Mouse (Mus musculus): ENCODE results near the gene Rbp1. TPM values are rescaled to one million over a fixed set of nuclear protein-coding genes. Genes with fewer than 3 reads are reported as not detected.

The Rbp1 gene
- polyA plus RNA-seq, 1 experiment from 2014 or later = 45.7 TPM

DNA sequence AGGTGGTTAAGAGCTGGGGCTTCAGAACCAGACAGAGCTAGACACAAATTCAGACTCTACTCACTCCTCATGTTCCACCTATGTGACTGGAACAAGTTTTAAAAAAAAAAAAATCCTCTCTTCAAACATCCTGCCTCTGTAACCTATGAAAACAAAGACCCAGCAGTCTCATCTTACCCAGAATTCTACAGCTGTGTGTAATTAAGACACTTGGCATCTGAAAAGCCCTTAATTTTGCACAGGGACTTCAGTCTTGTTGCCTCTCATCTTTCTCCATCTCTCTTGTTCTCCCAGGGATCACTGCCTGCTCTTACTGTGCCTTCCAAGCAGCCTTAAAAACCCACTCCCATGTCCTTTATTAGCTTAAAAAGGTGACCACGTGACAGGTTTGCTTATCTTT is 2.1 kb upstream of the Rbp1 start:
- 40% methylated on average over 1 of the region's 1 CpGs for WGBS
- ATAC-seq (ENCODE audit: low FRiP score, low TSS enrichment) (no peak), DNase-seq (ENCODE audit: low spot score) (no peak)
- no peak overlapping the region for H3K4me2 ChIP-seq (replicated peaks; ENCODE audit: low read depth)
- no peaks in the 10 kb centered on the region for H3K27me3 ChIP-seq (ENCODE audit: control insufficient read depth, insufficient read depth, low read length)
- no peaks in the 10 kb centered on the region for H3K36me3 ChIP-seq (ENCODE audit: control insufficient read depth, insufficient read depth, low read length)
- H3K27ac ChIP-seq (replicated peaks) = no peak overlapping the region
- H3K9ac ChIP-seq (ENCODE audit: low read length) = no peak overlapping the region
- H3K4me3 ChIP-seq (ENCODE audit: low read depth, low read length) = no peak overlapping the region
- H3K4me1 ChIP-seq (replicated peaks; ENCODE audit: control insufficient read depth, insufficient read depth) = no peaks in the 10 kb centered on the region
- TF ChIP-seq CTCF (IDR thresholded peaks at IDR 0.05; ENCODE audit: low read depth) (no peak), EP300 (optimal IDR thresholded peaks at IDR 0.05) (no peak)
- H3K9me3 ChIP-seq (ENCODE audit: control insufficient read depth, low read length) = no peaks in the 10 kb centered on the region

DNA sequence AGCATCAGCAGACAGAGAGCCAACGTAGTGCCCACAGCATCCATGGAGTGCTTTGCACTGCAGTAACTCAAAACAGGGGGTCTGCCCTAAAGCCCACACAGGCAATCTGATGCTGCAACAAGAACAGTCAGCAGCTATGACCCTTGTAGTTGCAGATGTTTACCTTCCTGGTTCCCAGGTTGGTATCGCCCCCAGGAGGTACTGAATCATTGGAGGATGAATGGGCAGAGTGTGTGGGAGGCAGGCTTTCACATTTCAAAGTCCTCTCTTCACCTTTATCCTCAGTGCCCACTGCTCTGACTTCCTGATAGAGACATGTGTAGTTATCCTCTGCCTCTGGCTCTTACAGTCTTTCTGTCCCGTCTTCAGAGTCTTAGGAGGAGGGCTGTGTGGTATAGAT is 858 bp upstream of the Rbp1 start:
- 57% methylated on average over 3 of the region's 3 CpGs for WGBS
- TF ChIP-seq CTCF (IDR thresholded peaks at IDR 0.05; ENCODE audit: low read depth) (no peak), EP300 (optimal IDR thresholded peaks at IDR 0.05) (no peak)
- H3K36me3 ChIP-seq (ENCODE audit: control insufficient read depth, insufficient read depth, low read length) = no peaks in the 10 kb centered on the region
- DNase-seq (ENCODE audit: low spot score) = no peak
- H3K9ac ChIP-seq (ENCODE audit: low read length) = no peak overlapping the region
- H3K27me3 ChIP-seq (ENCODE audit: control insufficient read depth, insufficient read depth, low read length) = no peaks in the 10 kb centered on the region
- no peak for ATAC-seq (ENCODE audit: low FRiP score, low TSS enrichment)
- no peaks in the 10 kb centered on the region for H3K9me3 ChIP-seq (ENCODE audit: control insufficient read depth, low read length)
- H3K27ac ChIP-seq (replicated peaks) = no peak overlapping the region
- no peaks in the 10 kb centered on the region; the same call in 1 of the 2 replicates for H3K4me1 ChIP-seq (replicated peaks; ENCODE audit: control insufficient read depth, insufficient read depth)
- H3K4me3 ChIP-seq (ENCODE audit: low read depth, low read length) = no peak overlapping the region
- H3K4me2 ChIP-seq (replicated peaks; ENCODE audit: low read depth) = no peak overlapping the region

DNA sequence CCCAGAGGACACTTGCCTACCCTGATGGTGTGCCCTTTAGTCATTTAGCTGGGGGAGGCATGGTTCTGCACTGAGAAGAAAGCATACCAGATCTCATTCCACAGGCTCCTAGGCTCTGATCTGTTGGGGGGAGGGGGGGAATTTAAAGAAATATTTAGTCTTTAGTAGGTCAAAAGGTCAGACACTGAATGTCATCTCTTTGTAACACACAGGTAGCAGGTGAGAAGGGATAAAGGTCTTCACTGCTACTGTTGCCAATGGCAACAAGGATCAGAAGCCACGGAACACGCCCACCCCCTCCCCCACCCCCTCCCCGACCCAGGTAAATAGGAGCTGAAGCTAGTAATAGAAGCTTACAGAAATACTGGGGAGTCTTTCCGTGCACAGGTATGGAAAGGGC is 930 bp downstream of the Rbp1 start:
- H3K9ac ChIP-seq (ENCODE audit: low read length) = no peak overlapping the region
- peaks cover 1% of the 10 kb centered on the region; the same call in 1 of the 2 replicates for H3K4me1 ChIP-seq (replicated peaks; ENCODE audit: control insufficient read depth, insufficient read depth)
- H3K27ac ChIP-seq (replicated peaks) = no peak overlapping the region
- H3K4me3 ChIP-seq (ENCODE audit: low read depth, low read length) = no peak overlapping the region
- ATAC-seq (ENCODE audit: low FRiP score, low TSS enrichment) (no peak), DNase-seq (ENCODE audit: low spot score) (no peak)
- no peak overlapping the region for H3K4me2 ChIP-seq (replicated peaks; ENCODE audit: low read depth)
- no peaks in the 10 kb centered on the region for H3K27me3 ChIP-seq (ENCODE audit: control insufficient read depth, insufficient read depth, low read length)
- no peaks in the 10 kb centered on the region for H3K36me3 ChIP-seq (ENCODE audit: control insufficient read depth, insufficient read depth, low read length)
- H3K9me3 ChIP-seq (ENCODE audit: control insufficient read depth, low read length) = no peaks in the 10 kb centered on the region
- WGBS = 25% methylated on average over 4 of the region's 4 CpGs
- TF ChIP-seq EP300 (optimal IDR thresholded peaks at IDR 0.05) (no peak), CTCF (IDR thresholded peaks at IDR 0.05; ENCODE audit: low read depth) (no peak)

DNA sequence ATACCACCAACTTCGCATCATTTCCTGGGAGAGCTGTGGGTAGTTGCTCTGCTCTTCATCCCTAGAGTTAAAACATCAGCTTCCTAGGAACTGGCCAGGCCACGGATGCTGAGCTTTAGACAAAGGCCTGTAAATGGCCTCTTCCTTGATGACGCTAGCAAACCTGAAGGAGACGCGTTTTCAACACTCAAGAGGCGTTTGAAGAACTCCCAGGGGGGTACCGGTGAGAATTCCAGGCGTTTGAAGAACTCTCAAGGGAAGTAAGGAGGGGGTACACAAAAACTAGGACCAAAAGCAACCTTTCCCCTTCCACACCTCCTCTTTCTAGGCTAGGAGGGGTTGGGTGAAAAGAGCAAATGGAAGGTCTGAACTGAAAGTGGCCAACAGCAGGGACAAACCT is 1.5 kb downstream of the Rbp1 start:
- H3K4me2 ChIP-seq (replicated peaks; ENCODE audit: low read depth) = peak overlapping the region; percentile 85

DNA sequence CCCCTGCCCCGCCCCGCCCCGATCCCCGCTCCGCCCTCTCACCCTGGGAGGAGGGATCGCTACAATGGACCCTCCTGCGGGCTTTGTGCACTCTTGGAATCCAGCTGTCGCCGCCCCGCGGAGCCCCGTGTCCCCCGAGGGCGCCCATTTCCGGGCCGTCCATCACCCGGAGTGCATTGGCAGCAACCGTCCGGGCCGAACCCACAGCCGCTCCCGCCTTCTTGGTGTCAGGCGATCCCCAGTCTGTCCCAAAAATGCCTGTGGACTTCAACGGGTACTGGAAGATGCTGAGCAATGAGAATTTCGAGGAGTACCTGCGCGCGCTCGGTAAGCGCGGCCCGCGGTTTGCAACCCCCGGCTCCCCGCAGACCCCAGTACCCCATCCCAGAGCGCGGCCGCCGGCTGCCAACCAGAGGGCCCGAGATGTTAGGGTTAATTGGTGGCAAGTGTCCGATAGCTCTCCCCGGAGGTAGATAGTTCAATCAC is 2.0 kb downstream of the Rbp1 start:
- H3K27ac ChIP-seq (replicated peaks) = peak overlapping the region; percentile 75
- H3K36me3 ChIP-seq (ENCODE audit: control insufficient read depth, insufficient read depth, low read length) = no peaks in the 10 kb centered on the region
- peak; percentile 69 for ATAC-seq (ENCODE audit: low FRiP score, low TSS enrichment)
- H3K9ac ChIP-seq (ENCODE audit: low read length) = peak overlapping the region; percentile 74
- peak; percentile 60 for DNase-seq (ENCODE audit: low spot score)
- no peaks in the 10 kb centered on the region for H3K9me3 ChIP-seq (ENCODE audit: control insufficient read depth, low read length)
- under 1% methylated on average over 42 of the region's 42 CpGs for WGBS
- no peaks in the 10 kb centered on the region for H3K27me3 ChIP-seq (ENCODE audit: control insufficient read depth, insufficient read depth, low read length)
- TF ChIP-seq CTCF (IDR thresholded peaks at IDR 0.05; ENCODE audit: low read depth) (no peak), EP300 (optimal IDR thresholded peaks at IDR 0.05) (no peak)
- H3K4me2 ChIP-seq (replicated peaks; ENCODE audit: low read depth) = peak overlapping the region; percentile 85
- H3K4me1 ChIP-seq (replicated peaks; ENCODE audit: control insufficient read depth, insufficient read depth) = peaks cover 8% of the 10 kb centered on the region
- peak overlapping the region; percentile 58 for H3K4me3 ChIP-seq (ENCODE audit: low read depth, low read length)

More for the DNA sequence above, 1.5 kb downstream of the Rbp1 start:
- 9% methylated on average over 8 of the region's 8 CpGs for WGBS
- Histone ChIP-seq H3K36me3 (ENCODE audit: control insufficient read depth, insufficient read depth, low read length) (no peaks in the 10 kb centered on the region), H3K4me1 (replicated peaks; ENCODE audit: control insufficient read depth, insufficient read depth) (peaks cover 5% of the 10 kb centered on the region), H3K9ac (ENCODE audit: low read length) (peak overlapping the region; percentile 74), H3K9me3 (ENCODE audit: control insufficient read depth, low read length) (no peaks in the 10 kb centered on the region), H3K27ac (replicated peaks) (peak overlapping the region; percentile 40; the same call in 1 of the 2 replicates), H3K27me3 (ENCODE audit: control insufficient read depth, insufficient read depth, low read length) (no peaks in the 10 kb centered on the region), H3K4me3 (ENCODE audit: low read depth, low read length) (peak overlapping the region; percentile 58)
- no peak for ATAC-seq (ENCODE audit: low FRiP score, low TSS enrichment)
- DNase-seq (ENCODE audit: low spot score) = no peak
- TF ChIP-seq CTCF (IDR thresholded peaks at IDR 0.05; ENCODE audit: low read depth) (no peak), EP300 (optimal IDR thresholded peaks at IDR 0.05) (no peak)

DNA sequence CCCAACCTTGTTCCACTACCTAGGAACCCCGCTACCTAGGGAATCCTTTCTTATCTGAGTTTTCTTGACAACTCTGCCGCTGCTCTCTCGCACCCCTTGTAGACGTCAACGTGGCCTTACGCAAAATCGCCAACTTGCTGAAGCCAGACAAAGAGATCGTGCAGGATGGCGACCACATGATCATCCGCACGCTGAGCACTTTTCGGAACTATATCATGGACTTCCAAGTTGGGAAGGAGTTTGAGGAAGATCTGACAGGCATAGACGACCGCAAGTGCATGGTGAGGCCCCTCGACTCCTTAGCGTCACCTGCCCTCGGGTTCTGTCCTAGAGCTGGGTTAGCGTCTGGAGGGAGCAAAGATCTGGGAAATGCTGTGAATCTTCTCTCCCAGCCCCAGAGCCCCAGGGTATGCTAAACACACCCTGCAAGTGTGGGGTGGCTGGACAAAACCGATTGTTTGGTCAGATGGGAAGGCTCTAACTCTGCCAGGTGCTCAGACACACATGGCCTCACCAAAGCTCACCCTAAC is 2.7 kb downstream of the Rbp1 start:
- Histone ChIP-seq H3K36me3 (ENCODE audit: control insufficient read depth, insufficient read depth, low read length) (no peaks in the 10 kb centered on the region), H3K9me3 (ENCODE audit: control insufficient read depth, low read length) (no peaks in the 10 kb centered on the region), H3K27me3 (ENCODE audit: control insufficient read depth, insufficient read depth, low read length) (no peaks in the 10 kb centered on the region), H3K4me1 (replicated peaks; ENCODE audit: control insufficient read depth, insufficient read depth) (peaks cover 11% of the 10 kb centered on the region), H3K9ac (ENCODE audit: low read length) (peak overlapping the region; percentile 74), H3K4me3 (ENCODE audit: low read depth, low read length) (peak overlapping the region; percentile 58), H3K27ac (replicated peaks) (no peak overlapping the region), H3K4me2 (replicated peaks; ENCODE audit: low read depth) (peak overlapping the region; percentile 85)
- DNase-seq (ENCODE audit: low spot score) = no peak
- no peak for ATAC-seq (ENCODE audit: low FRiP score, low TSS enrichment)
- WGBS = 13% methylated on average over 19 of the region's 19 CpGs
- TF ChIP-seq CTCF (IDR thresholded peaks at IDR 0.05; ENCODE audit: low read depth) (no peak), EP300 (optimal IDR thresholded peaks at IDR 0.05) (no peak)

Measured in stomach, postnatal 0 days (tissue).